Mouse (Mus musculus) ES-E14 (cell line): ENCODE measurements at regions not wholly inside any gene's neighbourhood (a gene's known extent, or its start where the extent isn't known, plus 50 kb on each side); places are given as distances from the start of the nearest gene placed in this dataset.

Source experiments
- CHD2 ChIP-seq: IDR thresholded peaks from 2 replicates; pipeline ENCODE4 v1.6.1; 2014; ENCODE audit warnings: mild to moderate bottlenecking, low read depth, low read length, inconsistent platforms
- HCFC1 ChIP-seq: IDR thresholded peaks from 2 replicates; pipeline ENCODE4 v1.6.1; 2012; ENCODE audit warnings: low read length, inconsistent platforms, borderline replicate concordance; ENCODE audit not compliant: insufficient read depth
- ZC3H11A ChIP-seq: IDR thresholded peaks from 2 replicates; pipeline ENCODE4 v1.6.1; 2012; ENCODE audit warnings: low read depth, mild to moderate bottlenecking, inconsistent platforms, low read length, borderline replicate concordance
- ZNF384 ChIP-seq: IDR thresholded peaks from 2 replicates; pipeline ENCODE4 v1.6.1; 2012; ENCODE audit warnings: low read depth, low read length, inconsistent platforms

DNA sequence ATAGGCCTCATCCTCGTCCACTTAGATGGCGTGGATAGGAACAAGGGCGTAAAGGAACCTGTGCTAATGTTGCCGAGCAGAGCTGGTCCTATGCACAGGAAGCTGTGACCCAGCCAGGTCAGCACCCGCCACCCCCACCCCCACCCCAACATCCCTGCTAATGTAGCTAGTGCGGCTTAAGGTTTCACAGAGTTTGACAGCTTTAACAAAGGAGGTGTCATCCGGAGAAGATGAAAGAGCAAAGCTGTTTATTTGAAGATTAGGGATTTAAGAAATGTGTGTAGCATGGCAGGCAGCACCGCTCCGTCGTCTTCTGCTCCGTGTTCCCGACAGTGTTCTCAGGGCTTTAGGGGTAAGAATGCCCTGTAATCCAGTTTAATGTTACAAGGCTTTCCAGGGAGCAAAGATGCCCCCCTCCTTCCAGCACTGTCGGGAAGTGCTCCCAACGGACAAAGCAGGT lies 93.5 kb downstream of the Thnsl2 start:
- TF ChIP-seq ZNF384 (no peak), CHD2 (no peak), HCFC1 (no peak), ZC3H11A (no peak)
